Mouse (Mus musculus): ENCODE measurements at regions not wholly inside any gene's neighbourhood (a gene's known extent, or its start where the extent isn't known, plus 50 kb on each side); places are given as distances from the start of the nearest gene placed in this dataset.
A peak's percentile ranks its signal among the peaks of the same experiment; 100 is the strongest.

DNA sequence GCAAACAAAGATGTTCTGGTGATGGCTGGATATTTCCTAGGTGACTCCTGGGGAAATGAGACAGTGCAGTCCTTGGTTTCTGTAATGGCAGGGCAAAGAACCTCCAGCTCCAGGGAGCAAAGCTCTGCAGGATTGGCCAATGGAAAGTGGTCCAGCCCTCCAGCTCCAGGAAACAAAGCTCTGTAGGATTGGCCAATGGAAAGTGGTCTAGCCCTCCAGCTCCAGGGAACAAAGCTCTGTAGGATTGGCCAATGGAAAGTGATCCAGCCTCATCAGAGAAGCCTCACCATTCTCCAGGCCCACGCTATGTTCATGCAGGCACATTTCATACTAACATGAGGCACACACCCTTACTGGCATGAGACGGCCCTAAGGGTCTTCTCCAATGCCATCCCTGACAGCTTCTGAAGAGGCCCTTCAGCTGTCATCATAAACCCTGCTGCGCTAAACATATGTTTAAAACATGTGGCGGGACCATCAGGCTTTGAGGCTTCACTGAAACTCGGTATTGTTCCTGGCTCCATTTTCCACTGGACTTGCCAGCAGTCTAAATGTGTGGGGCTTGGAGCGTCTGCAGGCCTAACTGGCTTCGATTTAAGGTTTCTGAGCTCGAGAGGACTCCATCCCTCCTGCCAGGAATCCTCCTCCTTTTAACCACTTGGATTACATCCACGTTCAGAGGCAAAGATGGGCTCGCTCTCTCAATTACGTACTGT, 175.3 kb upstream of the Ccdc54 start:
- TF ChIP-seq POLR2A (IDR thresholded peaks at IDR 0.05; ENCODE audit: control insufficient read depth, extremely low read depth, insufficient read depth, low read length, poor library complexity): no peak
- no peak for TF ChIP-seq CTCF (IDR thresholded peaks at IDR 0.05; ENCODE audit: borderline replicate concordance, control insufficient read depth, extremely low read depth, insufficient read depth, low read length, poor library complexity)
- no peaks in the 10 kb centered on the region for H3K4me1 ChIP-seq (replicated peaks; ENCODE audit: control insufficient read depth, insufficient read depth, low read length)
- no peak overlapping the region for H3K27ac ChIP-seq (ENCODE audit: control insufficient read depth, insufficient read depth, low read length)
- H3K36me3 ChIP-seq (ENCODE audit: control insufficient read depth, insufficient read depth, low read length): no peaks in the 10 kb centered on the region
- H3K27me3 ChIP-seq (ENCODE audit: control insufficient read depth, insufficient read depth, low read length): no peaks in the 10 kb centered on the region
- H3K4me3 ChIP-seq (ENCODE audit: control insufficient read depth, insufficient read depth, low read length): no peak overlapping the region
- DNase-seq: no peak
- WGBS: 89% methylated on average over 11 of the region's 11 CpGs

DNA sequence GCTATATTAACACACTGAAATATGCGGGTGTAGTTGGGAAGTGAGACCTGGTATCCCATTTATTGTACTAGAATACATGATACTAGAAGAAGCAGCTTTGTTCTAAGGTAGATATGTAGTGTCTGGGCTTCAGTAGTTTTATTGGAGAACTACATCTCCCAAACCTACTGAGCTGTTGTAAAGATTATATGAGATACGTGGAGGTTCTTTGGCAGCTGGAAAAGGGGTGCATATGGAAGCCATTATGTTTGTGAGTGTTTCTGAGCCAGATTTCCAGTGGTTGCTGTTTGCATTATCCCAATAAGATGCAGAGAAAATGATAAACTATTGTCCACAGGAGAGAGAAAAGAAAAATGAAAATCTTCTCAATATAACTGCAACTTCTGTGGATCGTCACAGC, 171.1 kb upstream of the Ccdc54 start:
- no peak overlapping the region for H3K4me3 ChIP-seq (ENCODE audit: control insufficient read depth, insufficient read depth, low read length)
- DNase-seq: no peak
- H3K36me3 ChIP-seq (ENCODE audit: control insufficient read depth, insufficient read depth, low read length): no peaks in the 10 kb centered on the region
- 97% methylated on average over 3 of the region's 3 CpGs for WGBS
- no peak overlapping the region for H3K27ac ChIP-seq (ENCODE audit: control insufficient read depth, insufficient read depth, low read length)
- H3K27me3 ChIP-seq (ENCODE audit: control insufficient read depth, insufficient read depth, low read length): no peaks in the 10 kb centered on the region
- TF ChIP-seq POLR2A (IDR thresholded peaks at IDR 0.05; ENCODE audit: control insufficient read depth, extremely low read depth, insufficient read depth, low read length, poor library complexity): no peak
- no peak for TF ChIP-seq CTCF (IDR thresholded peaks at IDR 0.05; ENCODE audit: borderline replicate concordance, control insufficient read depth, extremely low read depth, insufficient read depth, low read length, poor library complexity)
- no peaks in the 10 kb centered on the region for H3K4me1 ChIP-seq (replicated peaks; ENCODE audit: control insufficient read depth, insufficient read depth, low read length)

DNA sequence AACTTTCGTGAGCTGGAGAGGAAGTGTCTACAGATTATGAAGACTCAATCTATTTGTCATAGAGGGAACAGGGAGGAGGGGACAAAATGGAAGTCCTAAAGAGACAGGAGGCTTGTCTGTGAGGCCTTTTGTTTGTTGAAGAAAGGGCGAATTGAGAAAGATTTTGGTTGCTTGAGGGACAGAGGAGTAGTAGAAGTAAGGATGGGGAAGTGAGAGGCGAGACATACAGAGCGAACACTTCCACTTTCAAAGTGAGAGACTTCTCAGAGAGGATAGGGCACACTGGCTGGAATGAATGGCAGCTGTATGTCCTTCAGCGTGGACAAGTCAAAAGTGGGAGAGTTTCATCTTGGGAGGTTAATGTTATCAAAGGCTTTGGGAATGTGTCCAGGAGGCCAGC, 169.0 kb upstream of the Ccdc54 start:
- no peak for DNase-seq

DNA sequence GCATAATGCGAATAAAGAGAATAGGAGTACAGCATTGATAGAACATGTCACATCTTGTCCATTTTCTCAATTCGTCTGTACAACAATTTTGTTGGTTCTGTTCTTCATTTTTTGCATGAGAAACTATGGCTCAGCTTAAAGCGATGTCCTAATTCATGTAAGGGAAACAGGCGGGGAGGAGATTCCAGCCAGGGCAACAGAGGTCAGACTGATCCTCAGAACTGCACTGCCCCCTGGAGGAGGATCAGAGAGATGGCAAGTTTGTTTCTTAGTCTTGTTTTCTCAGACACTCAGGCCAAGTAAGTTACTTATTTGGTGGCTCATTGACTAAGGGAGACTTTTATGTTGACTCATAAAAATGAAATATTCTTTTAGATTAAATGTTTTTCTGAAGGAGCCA, 165.7 kb upstream of the Ccdc54 start:
- TF ChIP-seq CTCF (IDR thresholded peaks at IDR 0.05; ENCODE audit: borderline replicate concordance, control insufficient read depth, extremely low read depth, insufficient read depth, low read length, poor library complexity): no peak
- no peak for TF ChIP-seq POLR2A (IDR thresholded peaks at IDR 0.05; ENCODE audit: control insufficient read depth, extremely low read depth, insufficient read depth, low read length, poor library complexity)
- H3K27me3 ChIP-seq (ENCODE audit: control insufficient read depth, insufficient read depth, low read length): no peaks in the 10 kb centered on the region
- H3K4me1 ChIP-seq (replicated peaks; ENCODE audit: control insufficient read depth, insufficient read depth, low read length): 0 out of 2 replicates have a peak, but pooled peaks cover 2% of the 10 kb centered on the region
- 54% methylated on average over 4 of the region's 4 CpGs for WGBS
- H3K36me3 ChIP-seq (ENCODE audit: control insufficient read depth, insufficient read depth, low read length): no peaks in the 10 kb centered on the region
- no peak overlapping the region for H3K4me3 ChIP-seq (ENCODE audit: control insufficient read depth, insufficient read depth, low read length)
- peak; percentile 36 for DNase-seq
- no peak overlapping the region for H3K27ac ChIP-seq (ENCODE audit: control insufficient read depth, insufficient read depth, low read length)

More for the DNA sequence above, 169.0 kb upstream of the Ccdc54 start:
- Histone ChIP-seq H3K4me1 (replicated peaks; ENCODE audit: control insufficient read depth, insufficient read depth, low read length) (no peaks in the 10 kb centered on the region), H3K27me3 (ENCODE audit: control insufficient read depth, insufficient read depth, low read length) (no peaks in the 10 kb centered on the region), H3K27ac (ENCODE audit: control insufficient read depth, insufficient read depth, low read length) (no peak overlapping the region), H3K4me3 (ENCODE audit: control insufficient read depth, insufficient read depth, low read length) (no peak overlapping the region), H3K36me3 (ENCODE audit: control insufficient read depth, insufficient read depth, low read length) (no peaks in the 10 kb centered on the region)
- TF ChIP-seq POLR2A (IDR thresholded peaks at IDR 0.05; ENCODE audit: control insufficient read depth, extremely low read depth, insufficient read depth, low read length, poor library complexity): no peak
- TF ChIP-seq CTCF (IDR thresholded peaks at IDR 0.05; ENCODE audit: borderline replicate concordance, control insufficient read depth, extremely low read depth, insufficient read depth, low read length, poor library complexity): no peak
- 91% methylated on average over 5 of the region's 5 CpGs for WGBS

DNA sequence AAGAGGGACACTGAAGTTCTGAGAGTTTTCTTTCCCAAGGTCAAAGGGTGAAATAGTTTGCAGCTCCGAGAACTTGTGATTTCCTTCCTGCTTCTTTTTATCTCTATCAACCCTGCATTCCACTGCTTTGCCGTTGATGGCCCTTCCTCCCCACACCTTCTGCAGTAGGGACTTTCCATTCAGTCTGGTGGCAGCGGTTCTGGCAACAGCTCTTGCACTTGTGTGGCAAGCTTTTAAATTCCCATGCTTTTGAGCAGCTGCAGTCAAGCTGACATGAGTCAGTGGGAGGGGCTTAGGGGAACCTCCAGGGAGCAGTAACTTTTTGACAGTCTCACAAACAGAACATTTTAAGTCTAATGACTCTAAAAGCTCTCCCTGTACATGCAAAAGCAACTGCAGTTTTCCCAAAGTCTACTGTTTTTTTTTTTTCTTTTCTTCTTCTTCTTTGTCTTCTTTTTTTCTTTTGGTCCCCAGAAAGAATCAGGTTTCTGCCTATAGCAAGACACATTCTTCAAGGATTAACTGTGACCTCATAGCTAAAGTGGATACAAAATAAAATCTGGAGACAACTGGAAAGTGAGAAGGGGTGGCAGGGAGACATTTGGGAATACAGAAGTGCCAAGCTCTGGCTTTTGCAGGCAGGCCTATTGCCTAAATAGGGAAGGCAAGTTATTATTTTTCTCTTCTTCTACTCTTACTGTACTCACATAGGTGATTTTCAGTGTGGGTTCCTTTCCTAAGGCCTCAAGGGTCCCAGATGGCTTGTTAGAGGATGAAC, 162.8 kb upstream of the Ccdc54 start:
- Histone ChIP-seq H3K4me3 (ENCODE audit: control insufficient read depth, insufficient read depth, low read length) (no peak overlapping the region), H3K27me3 (ENCODE audit: control insufficient read depth, insufficient read depth, low read length) (no peaks in the 10 kb centered on the region), H3K27ac (ENCODE audit: control insufficient read depth, insufficient read depth, low read length) (no peak overlapping the region), H3K4me1 (replicated peaks; ENCODE audit: control insufficient read depth, insufficient read depth, low read length) (0 out of 2 replicates have a peak, but pooled peaks cover 2% of the 10 kb centered on the region), H3K36me3 (ENCODE audit: control insufficient read depth, insufficient read depth, low read length) (no peaks in the 10 kb centered on the region)
- DNase-seq: no peak
- 9% methylated on average over 3 of the region's 3 CpGs for WGBS
- TF ChIP-seq CTCF (IDR thresholded peaks at IDR 0.05; ENCODE audit: borderline replicate concordance, control insufficient read depth, extremely low read depth, insufficient read depth, low read length, poor library complexity): no peak
- TF ChIP-seq POLR2A (IDR thresholded peaks at IDR 0.05; ENCODE audit: control insufficient read depth, extremely low read depth, insufficient read depth, low read length, poor library complexity): no peak

DNA sequence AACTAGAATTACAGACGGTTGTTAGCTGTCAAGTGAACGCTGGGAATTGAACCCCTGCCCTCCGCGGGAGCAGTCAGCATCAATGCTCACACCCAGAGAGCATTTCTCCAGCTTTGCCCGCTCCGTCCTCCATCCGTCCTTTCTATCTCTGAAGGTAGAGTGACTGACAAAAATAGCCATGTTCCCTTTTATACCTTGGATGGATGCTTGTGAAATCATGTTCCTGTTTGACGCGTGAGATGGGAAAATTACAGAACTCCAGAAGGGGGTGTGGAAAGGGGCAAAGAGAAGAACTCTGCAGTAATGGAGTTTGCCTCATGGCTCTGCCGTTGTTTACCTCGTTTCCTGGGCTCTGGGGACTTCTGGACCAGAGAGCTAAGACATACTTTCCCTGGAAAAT, 162.1 kb upstream of the Ccdc54 start:
- 92% methylated on average over 11 of the region's 11 CpGs for WGBS
- no peak for TF ChIP-seq POLR2A (IDR thresholded peaks at IDR 0.05; ENCODE audit: control insufficient read depth, extremely low read depth, insufficient read depth, low read length, poor library complexity)
- TF ChIP-seq CTCF (IDR thresholded peaks at IDR 0.05; ENCODE audit: borderline replicate concordance, control insufficient read depth, extremely low read depth, insufficient read depth, low read length, poor library complexity): no peak
- Histone ChIP-seq H3K4me1 (replicated peaks; ENCODE audit: control insufficient read depth, insufficient read depth, low read length) (0 out of 2 replicates have a peak, but pooled peaks cover 2% of the 10 kb centered on the region), H3K4me3 (ENCODE audit: control insufficient read depth, insufficient read depth, low read length) (no peak overlapping the region), H3K36me3 (ENCODE audit: control insufficient read depth, insufficient read depth, low read length) (no peaks in the 10 kb centered on the region), H3K27me3 (ENCODE audit: control insufficient read depth, insufficient read depth, low read length) (no peaks in the 10 kb centered on the region), H3K27ac (ENCODE audit: control insufficient read depth, insufficient read depth, low read length) (no peak overlapping the region)
- no peak for DNase-seq
